Mouse (Mus musculus): ENCODE data around the gene Ten1. TPM values are rescaled to one million over a fixed set of nuclear protein-coding genes. Genes with fewer than 3 reads are reported as not detected.
A peak's percentile ranks its signal among the peaks of the same experiment; 100 is the strongest.

The Ten1 gene
- polyA plus RNA-seq, 1 experiment from 2014 or later, result 54.7 TPM

GRCm38 (mm10) chr11:116169214-116169613 is 29.4 kb upstream of the Ten1 start:
- Histone ChIP-seq H3K27me3 (ENCODE audit: control insufficient read depth, insufficient read depth, low read length) (no peaks in the 10 kb centered on the region), H3K4me3 (ENCODE audit: low read depth, low read length) (no peak overlapping the region), H3K9me3 (replicated peaks; ENCODE audit: control insufficient read depth, low read length) (no peaks in the 10 kb centered on the region), H3K9ac (replicated peaks; ENCODE audit: low read length) (no peak overlapping the region), H3K4me1 (ENCODE audit: control insufficient read depth, insufficient read depth, low read length) (no peaks in the 10 kb centered on the region), H3K36me3 (replicated peaks; ENCODE audit: control insufficient read depth, insufficient read depth, low read depth, low read length) (no peaks in the 10 kb centered on the region; the same call in 1 of the 2 replicates), H3K27ac (replicated peaks; ENCODE audit: low read depth, low read length) (no peak overlapping the region), H3K4me2 (ENCODE audit: low read depth, low read length) (no peak overlapping the region)
- DNase-seq (ENCODE audit: low spot score) (no peak), ATAC-seq (replicated peaks; ENCODE audit: insufficient number of reproducible peaks, low FRiP score, low TSS enrichment, low read depth) (no peak)
- 88% methylated on average over 3 of the region's 3 CpGs for WGBS

- Histone ChIP-seq H3K27ac (replicated peaks; ENCODE audit: low read depth, low read length) (no peak overlapping the region), H3K4me3 (ENCODE audit: low read depth, low read length) (no peak overlapping the region; the same call in 1 of the 2 replicates), H3K9me3 (replicated peaks; ENCODE audit: control insufficient read depth, low read length) (no peaks in the 10 kb centered on the region), H3K4me2 (ENCODE audit: low read depth, low read length) (no peak overlapping the region), H3K4me1 (ENCODE audit: control insufficient read depth, insufficient read depth, low read length) (no peaks in the 10 kb centered on the region), H3K9ac (replicated peaks; ENCODE audit: low read length) (no peak overlapping the region), H3K27me3 (ENCODE audit: control insufficient read depth, insufficient read depth, low read length) (no peaks in the 10 kb centered on the region), H3K36me3 (replicated peaks; ENCODE audit: control insufficient read depth, insufficient read depth, low read depth, low read length) (no peaks in the 10 kb centered on the region; the same call in none of the 2 replicates)
- ATAC-seq (replicated peaks; ENCODE audit: insufficient number of reproducible peaks, low FRiP score, low TSS enrichment, low read depth) (no peak), DNase-seq (ENCODE audit: low spot score) (no peak)
- WGBS, result 87% methylated on average over 5 of the region's 5 CpGs
These were observed 28.5 kb upstream of the Ten1 start for GRCm38 (mm10) chr11:116170003-116170800.

GRCm38 (mm10) chr11:116171959-116172358 is 26.7 kb upstream of the Ten1 start:
- no peak for DNase-seq (ENCODE audit: low spot score)
- Histone ChIP-seq H3K9ac (replicated peaks; ENCODE audit: low read length) (no peak overlapping the region), H3K4me1 (ENCODE audit: control insufficient read depth, insufficient read depth, low read length) (no peaks in the 10 kb centered on the region), H3K27me3 (ENCODE audit: control insufficient read depth, insufficient read depth, low read length) (no peaks in the 10 kb centered on the region), H3K9me3 (replicated peaks; ENCODE audit: control insufficient read depth, low read length) (no peaks in the 10 kb centered on the region), H3K36me3 (replicated peaks; ENCODE audit: control insufficient read depth, insufficient read depth, low read depth, low read length) (no peaks in the 10 kb centered on the region; the same call in none of the 2 replicates), H3K4me3 (ENCODE audit: low read depth, low read length) (no peak overlapping the region), H3K27ac (replicated peaks; ENCODE audit: low read depth, low read length) (no peak overlapping the region), H3K4me2 (ENCODE audit: low read depth, low read length) (no peak overlapping the region)
- WGBS, result 81% methylated on average over 2 of the region's 2 CpGs
- no peak for ATAC-seq (replicated peaks; ENCODE audit: insufficient number of reproducible peaks, low FRiP score, low TSS enrichment, low read depth)

- Histone ChIP-seq H3K27ac (replicated peaks; ENCODE audit: low read depth, low read length) (no peak overlapping the region), H3K27me3 (ENCODE audit: control insufficient read depth, insufficient read depth, low read length) (no peaks in the 10 kb centered on the region), H3K9ac (replicated peaks; ENCODE audit: low read length) (no peak overlapping the region), H3K36me3 (replicated peaks; ENCODE audit: control insufficient read depth, insufficient read depth, low read depth, low read length) (no peaks in the 10 kb centered on the region; the same call in none of the 2 replicates), H3K9me3 (replicated peaks; ENCODE audit: control insufficient read depth, low read length) (no peaks in the 10 kb centered on the region), H3K4me1 (ENCODE audit: control insufficient read depth, insufficient read depth, low read length) (no peaks in the 10 kb centered on the region), H3K4me3 (ENCODE audit: low read depth, low read length) (no peak overlapping the region), H3K4me2 (ENCODE audit: low read depth, low read length) (no peak overlapping the region)
- WGBS, result 88% methylated on average over 22 of the region's 22 CpGs
- no peak for ATAC-seq (replicated peaks; ENCODE audit: insufficient number of reproducible peaks, low FRiP score, low TSS enrichment, low read depth)
- no peak for DNase-seq (ENCODE audit: low spot score)
These were observed 23.7 kb upstream of the Ten1 start for GRCm38 (mm10) chr11:116174775-116175448.

- no peaks in the 10 kb centered on the region; the same call in none of the 2 replicates for H3K36me3 ChIP-seq (replicated peaks; ENCODE audit: control insufficient read depth, insufficient read depth, low read depth, low read length)
- H3K27me3 ChIP-seq (ENCODE audit: control insufficient read depth, insufficient read depth, low read length), result no peaks in the 10 kb centered on the region
- no peak overlapping the region for H3K9ac ChIP-seq (replicated peaks; ENCODE audit: low read length)
- no peaks in the 10 kb centered on the region for H3K4me1 ChIP-seq (ENCODE audit: control insufficient read depth, insufficient read depth, low read length)
- DNase-seq (ENCODE audit: low spot score) (no peak), ATAC-seq (replicated peaks; ENCODE audit: insufficient number of reproducible peaks, low FRiP score, low TSS enrichment, low read depth) (no peak)
- 87% methylated on average over 7 of the region's 7 CpGs for WGBS
- H3K27ac ChIP-seq (replicated peaks; ENCODE audit: low read depth, low read length), result no peak overlapping the region
- no peak overlapping the region for H3K4me3 ChIP-seq (ENCODE audit: low read depth, low read length)
- H3K4me2 ChIP-seq (ENCODE audit: low read depth, low read length), result no peak overlapping the region
- no peaks in the 10 kb centered on the region for H3K9me3 ChIP-seq (replicated peaks; ENCODE audit: control insufficient read depth, low read length)
These were observed 22.6 kb upstream of the Ten1 start for GRCm38 (mm10) chr11:116176010-116176409.

GRCm38 (mm10) chr11:116178411-116179121 is 20.1 kb upstream of the Ten1 start:
- Histone ChIP-seq H3K4me3 (ENCODE audit: low read depth, low read length) (no peak overlapping the region), H3K9ac (replicated peaks; ENCODE audit: low read length) (no peak overlapping the region), H3K36me3 (replicated peaks; ENCODE audit: control insufficient read depth, insufficient read depth, low read depth, low read length) (no peaks in the 10 kb centered on the region; the same call in none of the 2 replicates), H3K4me1 (ENCODE audit: control insufficient read depth, insufficient read depth, low read length) (no peaks in the 10 kb centered on the region), H3K4me2 (ENCODE audit: low read depth, low read length) (no peak overlapping the region), H3K9me3 (replicated peaks; ENCODE audit: control insufficient read depth, low read length) (no peaks in the 10 kb centered on the region), H3K27ac (replicated peaks; ENCODE audit: low read depth, low read length) (no peak overlapping the region), H3K27me3 (ENCODE audit: control insufficient read depth, insufficient read depth, low read length) (no peaks in the 10 kb centered on the region)
- DNase-seq (ENCODE audit: low spot score) (no peak), ATAC-seq (replicated peaks; ENCODE audit: insufficient number of reproducible peaks, low FRiP score, low TSS enrichment, low read depth) (no peak)
- WGBS, result 90% methylated on average over 20 of the region's 20 CpGs

GRCm38 (mm10) chr11:116185836-116186235 is 12.8 kb upstream of the Ten1 start:
- Histone ChIP-seq H3K9ac (replicated peaks; ENCODE audit: low read length) (no peak overlapping the region), H3K4me2 (ENCODE audit: low read depth, low read length) (no peak overlapping the region), H3K27me3 (ENCODE audit: control insufficient read depth, insufficient read depth, low read length) (no peaks in the 10 kb centered on the region), H3K4me1 (ENCODE audit: control insufficient read depth, insufficient read depth, low read length) (no peaks in the 10 kb centered on the region), H3K27ac (replicated peaks; ENCODE audit: low read depth, low read length) (peak overlapping the region; percentile 67; the same call in 1 of the 2 replicates), H3K4me3 (ENCODE audit: low read depth, low read length) (no peak overlapping the region), H3K36me3 (replicated peaks; ENCODE audit: control insufficient read depth, insufficient read depth, low read depth, low read length) (no peaks in the 10 kb centered on the region; the same call in 1 of the 2 replicates), H3K9me3 (replicated peaks; ENCODE audit: control insufficient read depth, low read length) (no peaks in the 10 kb centered on the region)
- no peak for ATAC-seq (replicated peaks; ENCODE audit: insufficient number of reproducible peaks, low FRiP score, low TSS enrichment, low read depth)
- DNase-seq (ENCODE audit: low spot score), result no peak
- WGBS, result 83% methylated on average over 3 of the region's 3 CpGs
